Mouse (Mus musculus): ENCODE results near the gene Adgrb3. TPM values are rescaled to one million over a fixed set of nuclear protein-coding genes. Genes with fewer than 3 reads are reported as not detected.
"Not testable (repeated sequence)": the region's sequence is repeated elsewhere in the genome, so short reads cannot be mapped to it uniquely, and the experiment has no call there.

The Adgrb3 gene
- polyA plus RNA-seq, 2 experiments: 1.8 to 2.2 TPM

DNA sequence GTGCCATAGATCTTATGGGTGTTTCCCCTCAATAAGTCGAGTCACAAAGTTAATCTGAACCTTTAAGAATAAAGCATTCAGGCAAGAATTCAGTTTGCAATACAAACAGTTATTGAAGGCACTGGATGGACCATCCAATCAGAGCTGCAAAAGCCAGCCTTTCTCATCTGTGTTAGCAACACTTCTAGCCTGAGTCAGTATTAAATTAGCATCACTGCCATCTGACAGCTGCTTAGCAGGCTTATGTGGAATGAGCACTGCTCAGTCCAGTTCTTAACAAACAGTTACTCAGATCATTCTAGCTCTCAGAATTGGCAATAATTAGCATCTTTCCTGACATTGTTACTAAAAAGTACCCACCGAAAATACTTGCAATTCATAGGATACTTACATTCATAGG, 339.3 kb downstream of the Adgrb3 start:
- Histone ChIP-seq H3K4me2 (replicated peaks; ENCODE audit: low read depth, low read length, severe bottlenecking) (no peak overlapping the region), H3K27me3 (ENCODE audit: control insufficient read depth, insufficient read depth, low read length) (no peaks in the 10 kb centered on the region), H3K4me3 (replicated peaks; ENCODE audit: low read length) (no peak overlapping the region), H3K9ac (ENCODE audit: low read depth, low read length, severe bottlenecking) (no peak overlapping the region), H3K36me3 (ENCODE audit: control insufficient read depth, insufficient read depth, low read length) (no peaks in the 10 kb centered on the region), H3K27ac (replicated peaks; ENCODE audit: low read depth, low read length) (no peak overlapping the region), H3K4me1 (ENCODE audit: control insufficient read depth, insufficient read depth, low read length) (no peaks in the 10 kb centered on the region), H3K9me3 (ENCODE audit: control insufficient read depth, low read length) (no peaks in the 10 kb centered on the region)
- ATAC-seq (ENCODE audit: low FRiP score, low read depth) (no peak), DNase-seq (ENCODE audit: low spot score) (no peak)
- no peak for TF ChIP-seq POLR2A (IDR thresholded peaks at IDR 0.05; ENCODE audit: borderline replicate concordance, extremely low read depth, insufficient read depth, insufficient read length)
- 80% methylated on average over 2 of the region's 2 CpGs for WGBS

DNA sequence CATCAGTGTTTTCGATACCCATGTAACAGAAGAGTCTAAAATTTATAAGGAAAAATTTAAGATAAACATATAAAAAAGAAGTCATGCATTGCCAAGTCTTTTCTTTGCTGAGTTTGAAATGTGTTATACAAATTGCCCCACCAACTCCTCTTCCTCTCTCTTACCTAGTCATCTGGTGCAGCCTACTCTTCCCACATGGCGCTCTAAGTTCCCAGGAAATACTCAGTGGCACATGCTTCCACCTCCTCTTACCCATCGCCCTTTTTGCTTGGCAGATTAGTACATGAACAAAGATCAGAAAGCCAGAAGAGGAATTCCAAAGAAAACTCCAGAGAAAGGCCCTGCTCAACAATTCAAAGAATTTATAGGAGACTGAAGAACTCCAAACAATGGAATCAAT, 353.8 kb downstream of the Adgrb3 start:
- Histone ChIP-seq H3K9me3 (ENCODE audit: control insufficient read depth, low read length) (no peaks in the 10 kb centered on the region), H3K27me3 (ENCODE audit: control insufficient read depth, insufficient read depth, low read length) (no peaks in the 10 kb centered on the region), H3K4me3 (replicated peaks; ENCODE audit: low read length) (no peak overlapping the region), H3K4me2 (replicated peaks; ENCODE audit: low read depth, low read length, severe bottlenecking) (no peak overlapping the region), H3K4me1 (ENCODE audit: control insufficient read depth, insufficient read depth, low read length) (no peaks in the 10 kb centered on the region), H3K9ac (ENCODE audit: low read depth, low read length, severe bottlenecking) (no peak overlapping the region), H3K27ac (replicated peaks; ENCODE audit: low read depth, low read length) (no peak overlapping the region), H3K36me3 (ENCODE audit: control insufficient read depth, insufficient read depth, low read length) (no peaks in the 10 kb centered on the region)
- ATAC-seq (ENCODE audit: low FRiP score, low read depth) (no peak), DNase-seq (ENCODE audit: low spot score) (no peak)
- WGBS: 78% methylated on average over 3 of the region's 3 CpGs
- TF ChIP-seq POLR2A (IDR thresholded peaks at IDR 0.05; ENCODE audit: borderline replicate concordance, extremely low read depth, insufficient read depth, insufficient read length): no peak

DNA sequence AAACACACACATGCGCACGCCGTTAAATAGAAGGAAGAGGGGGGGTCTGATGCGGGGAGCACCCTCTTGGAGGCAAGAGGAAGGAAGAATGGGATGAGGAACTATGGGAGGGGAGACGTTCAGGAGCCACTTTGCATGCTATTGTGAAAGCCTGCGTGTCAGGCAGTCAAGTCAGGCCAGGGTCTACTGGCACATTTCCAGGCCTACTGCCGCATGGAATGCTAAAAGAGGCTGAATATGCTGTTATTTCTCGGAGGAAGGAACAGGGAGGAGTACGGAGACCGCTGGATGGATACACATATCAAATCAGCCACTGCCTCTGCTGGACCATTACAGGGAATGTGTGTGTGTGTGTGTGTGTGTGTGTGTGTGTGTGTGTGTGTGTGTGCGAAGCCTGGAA, 355.0 kb downstream of the Adgrb3 start:
- no peak for ATAC-seq (ENCODE audit: low FRiP score, low read depth)
- 77% methylated on average over 11 of the region's 11 CpGs for WGBS
- peak; percentile 17 for DNase-seq (ENCODE audit: low spot score)
- Histone ChIP-seq H3K4me1 (ENCODE audit: control insufficient read depth, insufficient read depth, low read length) (no peaks in the 10 kb centered on the region), H3K9ac (ENCODE audit: low read depth, low read length, severe bottlenecking) (no peak overlapping the region), H3K27ac (replicated peaks; ENCODE audit: low read depth, low read length) (no peak overlapping the region), H3K27me3 (ENCODE audit: control insufficient read depth, insufficient read depth, low read length) (no peaks in the 10 kb centered on the region), H3K9me3 (ENCODE audit: control insufficient read depth, low read length) (no peaks in the 10 kb centered on the region), H3K4me2 (replicated peaks; ENCODE audit: low read depth, low read length, severe bottlenecking) (no peak overlapping the region), H3K36me3 (ENCODE audit: control insufficient read depth, insufficient read depth, low read length) (no peaks in the 10 kb centered on the region), H3K4me3 (replicated peaks; ENCODE audit: low read length) (no peak overlapping the region)
- no peak for TF ChIP-seq POLR2A (IDR thresholded peaks at IDR 0.05; ENCODE audit: borderline replicate concordance, extremely low read depth, insufficient read depth, insufficient read length)

DNA sequence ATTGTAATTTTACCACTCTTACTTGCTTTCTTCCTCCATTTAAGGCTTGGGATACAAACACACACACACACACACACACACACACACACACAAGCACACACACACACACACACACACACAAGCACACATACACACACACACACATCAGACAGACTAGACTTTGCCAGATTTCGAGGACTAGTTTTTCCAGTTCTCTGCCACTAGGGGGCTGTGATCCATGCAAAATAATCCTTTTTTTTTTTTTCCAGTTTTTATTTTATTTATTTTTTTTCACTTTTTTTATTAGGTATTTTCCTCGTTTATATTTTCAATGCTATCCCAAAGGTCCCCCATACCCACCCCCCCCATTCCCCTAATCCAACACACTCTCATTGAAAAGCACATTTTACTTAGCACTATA, 357.9 kb downstream of the Adgrb3 start:
- not testable (repeated sequence) for H3K27me3 ChIP-seq (ENCODE audit: control insufficient read depth, insufficient read depth, low read length); H3K36me3 ChIP-seq (ENCODE audit: control insufficient read depth, insufficient read depth, low read length); H3K4me3 ChIP-seq (replicated peaks; ENCODE audit: low read length); ATAC-seq (ENCODE audit: low FRiP score, low read depth); H3K27ac ChIP-seq (replicated peaks; ENCODE audit: low read depth, low read length); H3K9ac ChIP-seq (ENCODE audit: low read depth, low read length, severe bottlenecking); H3K4me1 ChIP-seq (ENCODE audit: control insufficient read depth, insufficient read depth, low read length); H3K9me3 ChIP-seq (ENCODE audit: control insufficient read depth, low read length); DNase-seq (ENCODE audit: low spot score); H3K4me2 ChIP-seq (replicated peaks; ENCODE audit: low read depth, low read length, severe bottlenecking)
- WGBS: 44% methylated on average over 2 of the region's 2 CpGs

DNA sequence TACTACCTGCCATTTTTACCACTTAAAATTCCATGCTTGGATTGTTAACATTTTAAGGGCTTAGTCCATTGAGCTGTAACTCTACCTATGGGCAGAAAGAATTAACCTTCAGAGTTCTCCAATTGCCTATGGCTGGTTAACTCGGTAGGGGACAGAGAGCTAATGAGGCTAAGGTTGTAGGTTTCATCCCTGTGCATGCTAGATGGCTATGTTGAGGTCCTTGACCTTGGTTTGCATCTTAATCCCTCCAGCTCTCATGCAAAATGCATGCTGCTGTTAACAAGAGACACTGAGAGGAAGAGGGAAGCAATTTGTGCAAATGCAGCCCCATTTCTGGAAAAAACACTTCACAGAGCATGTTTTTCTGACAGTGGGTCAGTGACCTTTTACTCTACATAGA, 366.9 kb downstream of the Adgrb3 start:
- H3K4me1 ChIP-seq (ENCODE audit: control insufficient read depth, insufficient read depth, low read length): no peaks in the 10 kb centered on the region
- no peaks in the 10 kb centered on the region for H3K27me3 ChIP-seq (ENCODE audit: control insufficient read depth, insufficient read depth, low read length)
- H3K4me2 ChIP-seq (replicated peaks; ENCODE audit: low read depth, low read length, severe bottlenecking): no peak overlapping the region
- no peaks in the 10 kb centered on the region for H3K36me3 ChIP-seq (ENCODE audit: control insufficient read depth, insufficient read depth, low read length)
- no peak for ATAC-seq (ENCODE audit: low FRiP score, low read depth)
- no peak for TF ChIP-seq POLR2A (IDR thresholded peaks at IDR 0.05; ENCODE audit: borderline replicate concordance, extremely low read depth, insufficient read depth, insufficient read length)
- no peaks in the 10 kb centered on the region for H3K9me3 ChIP-seq (ENCODE audit: control insufficient read depth, low read length)
- 29% methylated on average over 1 of the region's 1 CpGs for WGBS
- no peak for DNase-seq (ENCODE audit: low spot score)
- no peak overlapping the region for H3K9ac ChIP-seq (ENCODE audit: low read depth, low read length, severe bottlenecking)
- no peak overlapping the region for H3K4me3 ChIP-seq (replicated peaks; ENCODE audit: low read length)
- no peak overlapping the region for H3K27ac ChIP-seq (replicated peaks; ENCODE audit: low read depth, low read length)

DNA sequence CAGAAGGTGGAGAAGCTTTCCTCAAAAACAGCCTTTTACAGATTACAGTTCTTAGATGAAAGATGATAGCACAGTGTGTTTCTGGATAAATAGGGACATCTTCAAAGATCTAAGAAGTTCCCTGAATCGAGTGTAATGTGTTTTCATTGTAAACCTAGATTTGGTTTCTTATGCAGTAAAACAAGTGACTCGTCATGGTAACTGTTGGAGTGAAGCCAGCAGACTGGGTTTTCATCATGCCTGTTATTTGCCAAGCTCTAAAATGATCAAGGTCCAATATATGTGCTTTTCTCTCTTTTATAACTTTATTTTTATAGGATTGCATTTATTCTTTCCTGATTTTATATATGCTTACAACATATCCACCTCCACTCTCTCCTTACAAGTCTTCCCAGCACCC, 394.0 kb downstream of the Adgrb3 start:
- Histone ChIP-seq H3K4me2 (replicated peaks; ENCODE audit: low read depth, low read length, severe bottlenecking) (no peak overlapping the region), H3K27me3 (ENCODE audit: control insufficient read depth, insufficient read depth, low read length) (no peaks in the 10 kb centered on the region), H3K27ac (replicated peaks; ENCODE audit: low read depth, low read length) (no peak overlapping the region), H3K4me3 (replicated peaks; ENCODE audit: low read length) (no peak overlapping the region), H3K9ac (ENCODE audit: low read depth, low read length, severe bottlenecking) (no peak overlapping the region), H3K36me3 (ENCODE audit: control insufficient read depth, insufficient read depth, low read length) (no peaks in the 10 kb centered on the region), H3K4me1 (ENCODE audit: control insufficient read depth, insufficient read depth, low read length) (no peaks in the 10 kb centered on the region), H3K9me3 (ENCODE audit: control insufficient read depth, low read length) (no peaks in the 10 kb centered on the region)
- no peak for TF ChIP-seq POLR2A (IDR thresholded peaks at IDR 0.05; ENCODE audit: borderline replicate concordance, extremely low read depth, insufficient read depth, insufficient read length)
- DNase-seq (ENCODE audit: low spot score) (peak; percentile 11), ATAC-seq (ENCODE audit: low FRiP score, low read depth) (no peak)
- 30% methylated on average over 2 of the region's 2 CpGs for WGBS

All from limb, embryonic 14.5 days (tissue).